Mouse (Mus musculus) intestine, postnatal 0 days (tissue): Measurements from ENCODE around the gene Med12l. TPM values are rescaled to one million over a fixed set of nuclear protein-coding genes. Genes with fewer than 3 reads are reported as not detected.
"Not testable (repeated sequence)": the region's sequence is repeated elsewhere in the genome, so short reads cannot be mapped to it uniquely, and the experiment has no call there.

Source experiments
- ATAC-seq: fragments of 200-750 bp; cut with Nextera tagmentation; 2 replicates; pipeline ENCODE4 v1.8.0; 2017; ENCODE audit warnings: mild to moderate bottlenecking, moderate TSS enrichment, moderate library complexity
- H3K27ac ChIP-seq: fragments of 300-500 bp; sonication (generic); 2 replicates; pipeline ENCODE4 v1.5.1; 2014; ENCODE audit warnings: mild to moderate bottlenecking, low read depth, low read length, moderate library complexity
- H3K27me3 ChIP-seq: fragments of 300-500 bp; sonication (generic); replicated peaks from 2 replicates; pipeline ENCODE4 v1.6.1; 2014; ENCODE audit warnings: low read length, mixed read lengths; ENCODE audit not compliant: control insufficient read depth, insufficient read depth
- H3K36me3 ChIP-seq: fragments of 300-500 bp; sonication (generic); 2 replicates; pipeline ENCODE4 v1.6.1; 2014; ENCODE audit warnings: mild to moderate bottlenecking, moderate library complexity; ENCODE audit not compliant: control insufficient read depth, insufficient read depth
- H3K4me1 ChIP-seq: fragments of 300-500 bp; sonication (generic); replicated peaks from 2 replicates; pipeline ENCODE4 v1.6.1; 2014; ENCODE audit warnings: antibody characterized with exemption, low read length, mixed read lengths; ENCODE audit not compliant: control insufficient read depth, insufficient read depth
- H3K4me2 ChIP-seq: fragments of 300-500 bp; sonication (generic); replicated peaks from 2 replicates; pipeline ENCODE4 v1.6.1; 2014; ENCODE audit warnings: low read depth, mild to moderate bottlenecking, moderate library complexity
- H3K4me3 ChIP-seq: fragments of 300-500 bp; sonication (generic); 2 replicates; pipeline ENCODE4 v1.5.1; 2014; ENCODE audit warnings: low read depth, low read length
- H3K9ac ChIP-seq: fragments of 300-500 bp; sonication (generic); 2 replicates; pipeline ENCODE4 v1.6.1; 2014; ENCODE audit warnings: mild to moderate bottlenecking, low read depth, low read length
- H3K9me3 ChIP-seq: fragments of 300-500 bp; sonication (generic); 2 replicates; pipeline ENCODE4 v1.6.1; 2016; ENCODE audit warnings: mixed run types; ENCODE audit not compliant: control insufficient read depth
- CTCF ChIP-seq: sonication (generic); IDR thresholded peaks from 2 replicates; pipeline ENCODE4 v1.5.1; 2016; ENCODE audit warnings: low read depth, mild to moderate bottlenecking, control low read depth, antibody characterized with exemption, moderate library complexity
- WGBS: fragments of 180-500 bp; shearing (Covaris S2); extraction: QIAGEN DNeasy Blood & Tissue Kit; methylation state at CpG from one replicate; pipeline ENCODE4 v1.1.7; 2014; 5-methylcytosine and 5-hydroxymethylcytosine counted together
- polyA plus RNA-seq: library from polyadenylated mRNA; unstranded; fragments of >200 nt; fragmentation: Nextera tagmentation; extraction: Ambion mirVana; gene quantifications from 2 replicates; pipeline ENCODE4 v1.2.1, GENCODE M21; 2015

Med12l gene
- polyA plus RNA-seq, 1 experiment from 2014 or later: 0.42 TPM

DNA sequence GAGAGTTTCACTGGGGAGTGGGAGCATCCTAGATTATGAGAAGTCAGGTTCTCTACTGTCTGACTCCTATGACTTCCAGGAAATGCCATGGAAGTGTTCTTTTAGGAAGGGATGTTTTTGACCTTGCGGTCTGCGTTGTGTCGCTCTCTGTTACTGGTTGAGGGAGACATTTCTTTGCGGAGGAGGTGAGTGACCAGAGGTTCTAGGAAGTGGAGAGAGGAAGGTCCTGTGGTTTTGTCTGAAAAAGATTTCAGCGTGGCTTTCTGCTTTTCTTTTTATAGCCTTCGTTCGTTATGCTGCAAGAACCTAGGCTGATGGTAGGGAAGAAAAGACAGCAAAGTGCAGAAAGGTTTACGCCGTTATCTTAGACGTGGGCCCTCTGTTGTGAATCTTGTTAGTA, 92.9 kb downstream of the Med12l start:
- Histone ChIP-seq H3K36me3 (no peaks in the 10 kb centered on the region), H3K27ac (no peak overlapping the region), H3K4me1 (no peaks in the 10 kb centered on the region), H3K4me2 (no peak overlapping the region), H3K9me3 (no peaks in the 10 kb centered on the region), H3K27me3 (no peaks in the 10 kb centered on the region), H3K9ac (no peak overlapping the region), H3K4me3 (no peak overlapping the region)
- no peak for TF ChIP-seq CTCF
- ATAC-seq: no peak
- WGBS: 84% methylated on average over 10 of the region's 10 CpGs

DNA sequence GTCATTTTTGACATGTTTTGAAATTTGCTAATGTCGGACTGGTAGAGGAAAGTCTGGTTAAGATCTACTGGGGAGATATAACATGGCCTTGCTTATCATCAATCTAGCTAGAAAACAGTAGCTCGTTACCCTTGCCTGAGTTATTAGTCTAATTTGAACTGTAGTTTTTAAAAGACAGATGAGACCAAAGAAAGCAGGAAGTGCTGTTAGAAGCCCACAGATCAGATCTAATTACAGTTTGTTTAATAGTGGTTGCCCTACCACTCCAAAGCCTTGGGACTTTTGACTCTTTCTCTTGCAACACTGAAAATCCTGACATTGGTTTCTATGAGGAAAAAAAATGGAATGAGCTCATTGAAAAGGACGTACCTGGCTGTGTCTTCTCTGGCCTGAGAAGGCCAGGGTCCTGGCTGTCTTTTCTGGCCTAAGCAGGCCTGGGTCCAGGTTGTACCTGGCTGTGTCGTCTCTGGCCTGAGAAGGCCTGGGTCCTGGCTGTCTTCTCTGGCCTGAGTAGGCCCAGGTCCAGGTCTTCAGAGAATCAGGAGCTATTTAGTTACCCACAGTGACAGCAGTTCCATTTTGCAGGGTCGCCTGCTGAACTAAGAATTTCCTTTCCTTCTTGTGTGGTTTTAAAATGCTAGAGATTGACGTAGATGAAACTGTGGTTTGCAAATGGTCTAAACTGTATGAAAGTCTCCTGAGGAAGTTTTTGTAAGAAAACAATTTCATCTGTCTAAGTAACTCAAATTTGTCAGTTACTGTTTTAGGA, 95.8 kb downstream of the Med12l start, which contains the start of gene Gpr171:
Gene Gpr171, minus strand, starts transcription at position 604 of the 769 bp plus-strand sequence.
- TF ChIP-seq CTCF: no peak
- H3K36me3 ChIP-seq: no peaks in the 10 kb centered on the region
- no peak within 1 kb of the TSS for H3K9ac ChIP-seq
- no peak within 1 kb of the TSS for H3K4me3 ChIP-seq
- no peak for ATAC-seq
- no peaks in the 10 kb centered on the region for H3K27me3 ChIP-seq
- H3K9me3 ChIP-seq: no peaks in the 10 kb centered on the region
- H3K4me1 ChIP-seq: no peaks in the 10 kb centered on the region
- H3K27ac ChIP-seq: no peak within 1 kb of the TSS
- no peak within 1 kb of the TSS for H3K4me2 ChIP-seq
- WGBS: 71% methylated on average over 6 of the region's 6 CpGs

DNA sequence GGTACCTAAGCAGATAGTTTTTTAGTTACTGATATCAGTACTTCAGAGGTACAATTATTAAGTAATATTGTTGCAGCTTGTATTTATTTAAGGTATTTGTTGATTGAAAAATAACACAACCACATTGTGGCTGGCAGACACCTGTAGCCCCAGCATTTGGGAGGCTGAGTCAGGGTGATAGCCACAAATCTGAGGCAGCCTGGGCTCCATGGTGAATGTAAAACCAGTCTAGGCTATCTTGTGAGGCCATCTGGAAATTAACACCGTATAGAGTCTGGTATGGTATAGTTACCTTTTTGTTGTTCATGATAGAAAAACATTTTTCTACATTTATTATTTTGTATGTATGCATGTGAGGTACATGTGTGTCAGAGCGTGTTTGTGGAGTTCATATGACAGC, 96.5 kb downstream of the Med12l start:
- no peak overlapping the region for H3K27ac ChIP-seq
- no peaks in the 10 kb centered on the region for H3K9me3 ChIP-seq
- no peak overlapping the region for H3K9ac ChIP-seq
- no peak overlapping the region for H3K4me2 ChIP-seq
- no peaks in the 10 kb centered on the region for H3K36me3 ChIP-seq
- 94% methylated on average over 2 of the region's 2 CpGs for WGBS
- H3K4me3 ChIP-seq: no peak overlapping the region
- H3K4me1 ChIP-seq: no peaks in the 10 kb centered on the region
- TF ChIP-seq CTCF: no peak
- no peaks in the 10 kb centered on the region for H3K27me3 ChIP-seq
- ATAC-seq: no peak

DNA sequence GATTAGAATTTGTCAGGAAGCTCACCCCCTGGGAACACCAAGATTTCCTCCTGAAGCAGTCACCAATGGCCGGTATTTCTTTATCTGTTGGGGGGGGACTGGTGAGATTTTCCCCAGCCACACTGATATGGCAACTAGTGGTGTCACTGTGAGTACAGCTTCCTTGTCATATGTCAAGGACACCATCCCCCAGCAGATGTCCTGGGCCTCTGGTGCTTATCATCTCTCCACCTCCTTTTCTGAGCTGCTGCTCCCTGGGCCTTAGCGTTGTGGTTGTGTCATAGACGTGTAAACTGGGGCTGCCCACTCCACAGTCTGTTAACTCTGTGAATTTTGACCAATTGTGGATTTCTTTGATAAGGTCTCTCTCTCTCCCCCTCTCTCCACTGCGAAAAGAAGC, 98.8 kb downstream of the Med12l start:
- Histone ChIP-seq H3K36me3 (no peaks in the 10 kb centered on the region), H3K27me3 (no peaks in the 10 kb centered on the region), H3K4me2 (no peak overlapping the region), H3K9me3 (no peaks in the 10 kb centered on the region), H3K4me1 (no peaks in the 10 kb centered on the region), H3K27ac (no peak overlapping the region), H3K4me3 (no peak overlapping the region), H3K9ac (no peak overlapping the region)
- no peak for TF ChIP-seq CTCF
- 62% methylated on average over 4 of the region's 4 CpGs for WGBS
- no peak for ATAC-seq

DNA sequence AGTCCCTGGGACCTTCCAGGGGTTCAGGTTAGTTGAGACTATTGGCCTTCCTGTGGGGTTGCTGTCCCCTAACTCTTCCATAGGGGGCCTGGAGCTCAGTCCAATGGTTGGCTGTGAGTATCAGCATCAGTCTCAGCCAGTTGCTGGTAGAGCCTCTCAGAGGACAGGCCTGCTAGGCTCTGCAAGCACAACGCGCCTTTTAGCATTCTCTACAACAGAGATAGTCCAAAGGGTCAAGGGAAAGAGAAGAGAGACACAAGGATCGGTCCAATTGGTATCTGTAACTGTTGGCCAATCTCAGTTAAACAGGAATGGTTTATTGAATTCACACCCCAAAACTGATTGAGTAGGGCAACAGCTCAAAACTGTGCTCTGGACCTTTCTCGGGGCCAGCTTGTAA, 101.8 kb downstream of the Med12l start:
- Histone ChIP-seq H3K9ac (no peak overlapping the region), H3K4me2 (no peak overlapping the region), H3K4me1 (no peaks in the 10 kb centered on the region), H3K4me3 (no peak overlapping the region), H3K9me3 (no peaks in the 10 kb centered on the region), H3K27me3 (no peaks in the 10 kb centered on the region), H3K36me3 (no peaks in the 10 kb centered on the region), H3K27ac (no peak overlapping the region)
- no peak for TF ChIP-seq CTCF
- 89% methylated on average over 4 of the region's 4 CpGs for WGBS
- ATAC-seq: no peak

DNA sequence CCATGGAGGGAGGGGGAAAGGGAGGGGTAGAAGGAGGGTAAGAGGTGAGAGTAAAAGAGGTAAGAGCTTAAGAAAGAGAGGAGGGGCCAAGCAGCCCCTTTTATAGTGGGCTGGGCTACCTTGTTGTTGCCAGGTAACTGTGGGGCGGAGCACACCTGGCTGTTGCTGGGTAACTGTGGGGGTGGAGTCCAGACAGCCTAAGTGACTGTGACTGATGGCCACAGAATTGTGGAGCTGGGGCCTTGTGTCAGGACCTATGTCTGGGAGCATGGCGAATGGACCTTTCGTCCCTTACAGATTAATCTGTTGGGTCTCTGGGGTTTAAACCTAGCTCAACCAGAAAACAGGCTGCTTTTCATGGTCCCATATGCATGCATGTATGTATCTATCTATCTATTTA, 104.2 kb downstream of the Med12l start:
- ATAC-seq: not testable (repeated sequence)

DNA sequence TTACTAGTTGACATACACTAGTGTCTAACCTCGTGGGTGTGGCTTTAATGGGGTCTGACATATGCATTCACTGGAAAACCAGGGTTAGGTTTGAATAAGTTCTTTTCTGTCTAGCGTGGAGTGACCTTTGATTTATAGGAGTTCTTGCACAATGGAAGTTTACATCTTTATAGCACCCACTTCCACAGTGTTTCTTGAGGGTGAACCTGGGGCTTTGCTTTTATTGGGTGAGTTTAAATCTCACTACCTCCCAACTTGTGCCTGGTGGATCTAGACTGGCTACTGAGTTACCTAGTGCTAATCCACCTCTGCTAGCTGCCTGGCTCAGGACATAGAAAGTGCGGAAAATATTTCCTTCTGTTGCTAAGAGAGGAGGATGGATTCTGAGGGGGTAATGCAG, 106.3 kb downstream of the Med12l start:
- Histone ChIP-seq H3K4me1 (no peaks in the 10 kb centered on the region), H3K36me3 (no peaks in the 10 kb centered on the region), H3K9ac (no peak overlapping the region), H3K4me2 (no peak overlapping the region), H3K27ac (no peak overlapping the region), H3K4me3 (no peak overlapping the region), H3K9me3 (no peaks in the 10 kb centered on the region), H3K27me3 (no peaks in the 10 kb centered on the region)
- 46% methylated on average over 3 of the region's 3 CpGs for WGBS
- no peak for TF ChIP-seq CTCF
- peak; percentile 51; the same call in 1 of the 2 replicates for ATAC-seq

More for the DNA sequence above, 104.2 kb downstream of the Med12l start:
- not testable (repeated sequence) for H3K36me3 ChIP-seq, H3K27me3 ChIP-seq, H3K9ac ChIP-seq, H3K9me3 ChIP-seq, H3K4me1 ChIP-seq, H3K27ac ChIP-seq, H3K4me3 ChIP-seq, H3K4me2 ChIP-seq
- WGBS: 98% methylated on average over 3 of the region's 3 CpGs

DNA sequence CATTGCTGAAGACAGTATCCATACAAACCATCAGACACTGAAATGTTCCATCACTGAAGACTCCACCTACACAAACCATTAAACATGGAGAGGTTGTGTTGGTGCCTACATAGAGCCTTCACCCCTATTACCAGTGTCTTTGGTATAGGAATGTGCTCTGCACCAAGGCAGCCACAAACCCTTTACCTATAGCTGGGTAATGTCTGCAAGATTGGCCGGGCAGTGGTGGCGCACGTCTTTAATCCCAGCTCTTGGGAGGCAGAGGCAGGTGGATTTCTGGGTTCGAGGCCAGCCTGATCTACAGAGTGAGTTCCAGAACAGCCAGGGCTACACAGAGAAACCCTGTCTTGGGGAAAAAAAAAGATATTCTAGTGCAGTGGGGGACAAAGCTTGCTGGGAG, 107.7 kb downstream of the Med12l start:
- not testable (repeated sequence) for H3K9ac ChIP-seq, H3K4me3 ChIP-seq, H3K4me1 ChIP-seq, H3K36me3 ChIP-seq, H3K27me3 ChIP-seq, H3K27ac ChIP-seq, H3K9me3 ChIP-seq, H3K4me2 ChIP-seq, ATAC-seq
- 97% methylated on average over 4 of the region's 4 CpGs for WGBS
